Mouse (Mus musculus) spleen, postnatal 0 days (tissue): ENCODE measurements around the gene Aspdh. TPM values are rescaled to one million over a fixed set of nuclear protein-coding genes. Genes with fewer than 3 reads are reported as not detected.

Source experiments
- polyA plus RNA-seq: library from polyadenylated mRNA; unstranded; fragments of >200 nt; fragmentation: Nextera tagmentation; extraction: Ambion mirVana; gene quantifications from 2 replicates; pipeline ENCODE4 v1.2.1, GENCODE M21; 2015

The Aspdh gene
- polyA plus RNA-seq, result not detected in 2 replicates

GRCm38 (mm10) chr7:44465111-44465510 lies at the start of gene Aspdh:
TSS of gene Aspdh (plus strand) at chr7:44465391.

GRCm38 (mm10) chr7:44428968-44429521 lies 36.1 kb upstream of the Aspdh start, which contains the start of gene Lrrc4b:
TSS of gene Lrrc4b (plus strand) at chr7:44429018.

GRCm38 (mm10) chr7:44467811-44468411 lies 2.7 kb downstream of the Aspdh start, which contains the start of gene Josd2:
TSS of gene Josd2 (plus strand) at chr7:44467980.

GRCm38 (mm10) chr7:44495992-44496770 lies 31.0 kb downstream of the Aspdh start, which contains the start of the genes Emc10 and Fam71e1:
TSS of gene Emc10 (minus strand) at chr7:44496529.
TSS of gene Fam71e1 (plus strand) at chr7:44496581.

Other genes with a start within 250 kb of the Aspdh start
- gene Klk1b5, start 249.4 kb upstream of the Aspdh start, polyA plus RNA-seq, result not detected in 2 replicates
- gene Klk1, start 240.0 kb upstream of the Aspdh start, polyA plus RNA-seq, result 3.1 and 6.4 TPM in 2 replicates
- gene Gm36864, start 229.2 kb upstream of the Aspdh start, polyA plus RNA-seq, result not detected in 2 replicates
- gene 1700028J19Rik, start 218.7 kb upstream of the Aspdh start, polyA plus RNA-seq, result 0.97 and 1.3 TPM in 2 replicates
- 47.8 and 54.6 TPM in 2 replicates for gene 2410002F23Rik, start 218.7 kb upstream of the Aspdh start, polyA plus RNA-seq
- not detected in 2 replicates for gene Acp4, start 208.0 kb upstream of the Aspdh start, polyA plus RNA-seq
- not detected in 2 replicates for gene Gm15517, start 203.9 kb upstream of the Aspdh start, polyA plus RNA-seq
- gene Clec11a, start 158.5 kb upstream of the Aspdh start, polyA plus RNA-seq, result 2.0 and 3.4 TPM in 2 replicates
- gene Shank1, start 155.1 kb upstream of the Aspdh start, polyA plus RNA-seq, result 0.16 and 0.18 TPM in 2 replicates
- gene Syt3, start 81.3 kb upstream of the Aspdh start, polyA plus RNA-seq, result 0.12 and 0.17 TPM in 2 replicates
- 0.18 and 0.63 TPM in 2 replicates for gene 1700008O03Rik, start 79.6 kb upstream of the Aspdh start, polyA plus RNA-seq
- gene Lrrc4b, start 36.4 kb upstream of the Aspdh start, polyA plus RNA-seq, result 0.06 and 0.17 TPM in 2 replicates
- gene Josd2, start 2.6 kb downstream of the Aspdh start, polyA plus RNA-seq, result 113 and 125 TPM in 2 replicates
- 49.2 and 53.7 TPM in 2 replicates for gene Emc10, start 31.1 kb downstream of the Aspdh start, polyA plus RNA-seq
- 4.0 and 5.3 TPM in 2 replicates for gene Fam71e1, start 31.2 kb downstream of the Aspdh start, polyA plus RNA-seq
- 0.23 and 0.52 TPM in 2 replicates for gene Mybpc2, start 59.3 kb downstream of the Aspdh start, polyA plus RNA-seq
- 7.5 and 13.2 TPM in 2 replicates for gene Spib, start 66.7 kb downstream of the Aspdh start, polyA plus RNA-seq
- 64.6 and 69.1 TPM in 2 replicates for gene Pold1, start 83.5 kb downstream of the Aspdh start, polyA plus RNA-seq
- gene Nr1h2, start 88.6 kb downstream of the Aspdh start, polyA plus RNA-seq, result 49.4 and 52.7 TPM in 2 replicates
- 28.7 and 38.9 TPM in 2 replicates for gene Napsa, start 107.0 kb downstream of the Aspdh start, polyA plus RNA-seq
- 0.05 and 0.07 TPM in 2 replicates for gene Kcnc3, start 125.3 kb downstream of the Aspdh start, polyA plus RNA-seq
- gene Myh14, start 205.5 kb downstream of the Aspdh start, polyA plus RNA-seq, result not detected in 2 replicates
- not detected in 2 replicates for gene Izumo2, start 243.4 kb downstream of the Aspdh start, polyA plus RNA-seq